Mouse (Mus musculus) gonadal fat pad, adult 2 months (tissue): ENCODE results near the gene Adnp. TPM values are rescaled to one million over a fixed set of nuclear protein-coding genes. Genes with fewer than 3 reads are reported as not detected.
"Not testable (repeated sequence)": the region's sequence is repeated elsewhere in the genome, so short reads cannot be mapped to it uniquely, and the experiment has no call there.

ENCODE experiments used
- DNase-seq: peaks from one replicate; pipeline ENCODE4 v3.0.0-alpha.2; 2012; ENCODE audit warnings: low read depth
- polyA plus RNA-seq: library from polyadenylated mRNA; depleted of rRNA; stranded (reverse); fragments of >200 nt; gene quantifications from 2 replicates; pipeline ENCODE4 v1.2.3, GENCODE M21; 2012

The Adnp gene
- polyA plus RNA-seq, 1 experiment: 15.4 TPM

DNA sequence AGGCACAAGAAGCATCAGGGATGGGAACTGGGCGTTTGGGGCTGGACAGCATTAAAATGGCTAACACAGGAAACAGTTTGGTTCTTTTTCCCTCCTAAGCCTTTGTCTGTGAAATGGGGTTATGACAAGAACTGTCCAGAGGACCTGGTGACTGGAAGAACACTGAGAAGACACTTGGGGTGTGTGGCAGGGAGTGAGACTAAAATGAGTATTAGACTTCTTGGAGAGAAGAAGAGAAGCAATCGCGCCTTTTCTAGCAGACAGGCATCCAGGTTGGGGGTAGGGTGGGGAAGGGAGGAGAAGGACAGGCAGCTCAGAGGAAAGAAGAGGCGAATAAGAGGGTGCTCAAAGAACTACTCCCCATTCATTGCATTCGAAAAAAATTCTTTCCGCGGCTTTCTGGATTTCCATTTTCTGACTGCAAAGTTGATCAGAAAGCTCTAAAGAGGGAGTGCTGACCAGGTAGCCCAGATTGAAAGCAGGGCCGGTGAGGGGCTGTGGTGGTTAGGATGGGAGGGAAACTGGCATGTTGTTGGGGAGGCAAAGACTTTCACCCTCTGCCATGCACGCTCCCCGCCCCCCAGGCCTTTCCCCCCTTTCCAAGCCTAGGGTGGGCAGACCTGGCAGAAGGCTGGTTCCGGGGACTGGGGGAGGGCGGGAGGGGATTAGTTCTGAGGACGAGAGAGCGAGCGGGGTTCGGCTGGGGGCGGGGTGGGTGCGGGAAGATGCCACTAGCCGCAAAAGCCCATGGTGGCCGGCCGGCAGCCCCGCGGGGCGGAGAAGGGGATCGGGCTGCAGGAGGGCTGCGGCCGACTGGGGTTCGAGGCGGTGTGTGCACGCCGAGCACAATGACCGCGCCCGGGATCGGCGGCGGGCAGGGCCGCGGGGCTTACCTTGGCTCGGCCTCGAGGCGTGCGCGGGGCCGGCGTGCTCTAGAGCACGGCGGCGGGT is 956 bp downstream of the Adnp start:
- no peak for DNase-seq

GRCm38 (mm10) chr2:168205265-168205664 is 1.6 kb downstream of the Adnp start:
- DNase-seq: peak; percentile 36

- no peak for DNase-seq
These were observed 2.4 kb downstream of the Adnp start for GRCm38 (mm10) chr2:168204476-168204999.

DNA sequence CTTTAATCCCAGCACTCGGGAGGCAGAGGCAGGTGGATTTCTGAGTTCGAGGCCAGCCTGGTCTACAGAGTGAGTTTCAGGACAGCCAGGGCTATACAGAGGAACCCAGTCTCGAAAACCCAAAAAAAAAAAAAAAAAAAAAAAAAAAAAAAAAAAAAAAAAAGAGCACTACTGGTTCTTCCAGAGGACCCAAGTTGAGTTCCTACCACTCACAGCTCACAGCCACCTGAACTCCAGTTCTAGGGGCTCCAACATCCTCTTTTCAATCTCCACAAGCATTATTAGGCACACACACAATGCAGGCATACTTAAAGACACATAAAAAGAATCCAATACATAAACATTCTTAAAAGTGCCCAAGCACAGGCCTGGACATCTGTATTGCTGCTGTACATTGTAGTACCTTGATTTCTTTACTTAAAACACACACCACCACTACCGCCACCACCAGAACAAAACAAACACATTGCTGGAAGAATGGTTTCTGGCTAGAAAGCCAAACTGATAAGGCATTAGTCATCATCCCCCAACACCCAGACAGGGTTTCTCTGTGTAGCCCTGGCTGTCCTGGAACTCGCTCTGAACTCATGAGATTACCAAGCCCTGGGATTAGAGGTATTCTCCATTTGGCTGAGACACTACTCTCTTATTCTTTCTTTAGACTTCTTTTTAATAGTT is 6.8 kb downstream of the Adnp start:
- DNase-seq: no peak

- DNase-seq: no peak
These were observed 7.4 kb downstream of the Adnp start for GRCm38 (mm10) chr2:168199476-168199875.

DNA sequence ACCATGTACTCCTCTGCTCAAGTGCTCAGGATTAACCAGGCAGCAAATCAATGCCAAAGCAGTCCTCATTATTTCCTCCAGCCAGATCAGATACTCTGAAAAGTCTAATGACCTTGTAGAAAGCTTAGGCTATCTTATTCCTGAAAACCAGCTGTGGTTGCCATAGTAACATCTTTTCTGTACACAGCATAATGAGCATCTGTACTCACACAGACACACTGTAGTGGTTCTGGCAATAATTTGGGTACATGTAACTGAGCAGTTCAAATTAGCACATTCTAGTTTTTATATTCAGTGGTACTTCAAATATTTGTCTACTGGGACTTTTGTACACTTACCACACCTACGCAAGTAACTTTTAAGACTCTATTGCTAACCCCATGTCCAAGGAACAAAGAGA is 8.5 kb downstream of the Adnp start:
- DNase-seq: no peak

GRCm38 (mm10) chr2:168195721-168196120 is 11.2 kb downstream of the Adnp start:
- no peak for DNase-seq

GRCm38 (mm10) chr2:168193685-168194084 is 13.2 kb downstream of the Adnp start:
- no peak for DNase-seq

DNA sequence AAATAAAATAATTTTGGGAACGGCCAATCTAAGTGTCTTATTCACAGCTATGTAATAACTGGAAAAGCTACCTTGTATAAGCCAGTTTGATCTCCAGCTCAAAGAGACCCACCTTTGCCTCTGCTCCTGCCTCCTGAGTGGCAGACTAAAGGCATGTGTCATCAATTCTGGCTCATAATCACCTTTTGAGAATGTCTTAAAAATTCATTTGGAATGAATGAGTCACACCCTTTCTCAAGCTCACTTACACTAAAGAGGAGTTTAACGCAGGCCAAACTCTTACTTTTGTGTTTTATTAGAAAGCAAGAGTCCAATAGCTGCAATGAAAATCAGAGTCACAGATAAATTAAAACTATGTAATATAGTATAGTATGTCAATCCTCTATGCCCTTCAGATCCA is 15.1 kb downstream of the Adnp start:
- no peak for DNase-seq

- no peak for DNase-seq
These were observed 31.0 kb downstream of the Adnp start for GRCm38 (mm10) chr2:168175946-168176345.

DNA sequence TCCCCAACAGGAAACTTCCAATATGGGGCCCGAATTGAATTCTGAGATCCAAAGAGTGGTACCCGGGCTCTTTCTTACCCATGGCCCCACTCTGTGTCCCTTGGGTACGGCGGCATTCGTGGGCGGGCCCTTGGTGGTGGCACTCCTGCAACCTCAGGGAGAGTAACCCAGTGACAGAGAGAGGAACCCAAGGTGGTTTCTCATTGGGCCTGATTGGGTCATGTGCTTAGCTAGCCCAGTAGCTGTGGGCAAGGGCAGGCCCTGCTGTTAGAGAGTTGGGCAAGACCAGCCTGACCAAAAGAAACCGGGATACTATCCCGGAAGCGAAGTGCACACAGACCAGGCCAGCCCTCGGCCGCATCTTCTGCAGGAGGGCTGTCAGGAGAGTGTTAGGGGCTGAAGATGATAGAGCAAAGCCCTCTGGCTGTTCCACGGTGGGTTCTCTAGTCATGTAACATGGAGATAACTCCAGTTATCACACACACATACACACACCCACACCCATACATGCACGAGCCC is 36.7 kb downstream of the Adnp start:
- DNase-seq: no peak

DNA sequence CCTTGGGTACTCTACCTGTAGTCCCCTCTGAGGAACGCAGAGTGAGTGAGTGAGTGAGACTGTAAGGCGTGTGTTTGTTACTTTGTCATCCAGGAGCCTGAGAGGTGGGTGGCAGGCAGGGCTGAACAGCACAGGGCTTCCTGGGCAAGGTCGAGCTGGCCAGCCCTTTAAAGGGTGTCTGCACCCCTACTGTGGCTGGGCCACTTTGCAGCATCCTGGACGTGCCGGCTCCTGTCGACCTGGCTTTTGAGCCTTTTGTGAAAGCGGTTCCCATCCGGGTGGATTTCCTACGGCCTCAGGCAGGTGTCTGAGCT is 37.2 kb downstream of the Adnp start:
- no peak for DNase-seq

DNA sequence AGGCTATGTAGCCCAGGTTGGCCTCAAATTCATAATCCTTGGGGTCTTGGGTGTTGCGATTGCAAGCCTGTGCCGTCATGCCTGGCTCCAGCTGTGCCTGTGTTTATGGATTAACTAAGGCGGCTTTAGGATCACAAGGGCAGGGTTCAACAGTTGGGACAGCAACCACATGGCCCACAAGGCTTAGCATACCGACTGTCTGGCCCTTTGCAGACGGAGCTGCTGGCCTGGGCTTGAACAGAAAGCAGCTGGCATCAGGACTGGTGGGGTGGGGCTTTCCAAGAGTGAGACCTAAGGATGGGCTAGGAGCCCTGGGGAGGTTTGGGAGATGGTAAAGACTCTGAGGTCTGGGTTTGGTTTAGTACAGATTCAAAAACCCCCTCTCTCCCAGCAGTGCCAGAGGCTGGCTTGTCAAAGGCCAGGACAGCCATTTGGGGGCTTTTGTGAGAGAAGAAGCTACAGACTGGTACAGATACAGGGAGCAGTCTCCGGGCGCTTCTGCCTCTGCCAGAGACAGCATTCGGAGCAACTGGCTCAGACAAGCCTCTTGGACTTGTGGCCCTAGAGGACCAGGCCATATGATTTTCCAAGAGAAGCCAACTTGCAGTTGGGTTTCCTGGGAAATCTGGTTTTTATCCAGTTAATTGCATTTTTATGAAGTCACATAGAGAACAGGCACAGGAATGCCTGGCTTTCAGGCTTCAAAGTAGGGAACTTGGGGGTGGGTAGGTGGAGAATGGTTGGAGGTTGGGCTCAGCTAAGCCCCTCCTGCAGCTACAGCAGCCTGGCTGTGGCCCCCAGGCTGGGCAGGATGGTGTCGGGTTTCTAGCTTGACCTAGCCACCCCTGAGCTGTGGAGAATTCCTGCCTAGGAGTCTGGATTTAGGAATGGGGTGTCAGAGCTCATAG is 37.8 kb downstream of the Adnp start:
- no peak for DNase-seq

- DNase-seq: no peak
These were observed 39.1 kb downstream of the Adnp start for GRCm38 (mm10) chr2:168167781-168168180.

- DNase-seq: no peak
These were observed 40.0 kb downstream of the Adnp start for GRCm38 (mm10) chr2:168166750-168167460.

GRCm38 (mm10) chr2:168161978-168162377 is 44.9 kb downstream of the Adnp start:
- DNase-seq: no peak

DNA sequence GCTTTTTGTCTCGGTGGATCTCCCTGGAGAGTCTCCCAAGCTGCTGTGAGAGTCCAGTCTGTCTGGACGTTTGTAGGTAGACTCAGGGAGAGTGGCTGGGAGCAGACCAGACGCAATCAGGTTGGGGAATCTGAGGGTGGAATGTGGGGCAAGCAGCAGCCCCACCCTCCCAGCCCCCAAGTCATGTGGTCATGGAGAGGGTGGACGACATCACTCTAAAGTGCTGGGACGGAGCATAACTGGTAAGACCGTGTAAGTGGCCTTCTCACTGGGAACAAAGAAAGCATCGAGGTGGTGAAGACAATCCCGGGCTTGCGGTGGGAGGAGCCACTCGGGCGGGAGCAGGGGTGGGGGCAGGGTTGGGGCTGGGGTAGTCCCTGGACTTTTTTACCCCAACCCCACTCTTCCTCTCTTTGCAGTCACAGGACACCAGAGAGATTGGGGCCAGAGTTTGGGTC is 45.4 kb downstream of the Adnp start:
- DNase-seq: no peak

DNA sequence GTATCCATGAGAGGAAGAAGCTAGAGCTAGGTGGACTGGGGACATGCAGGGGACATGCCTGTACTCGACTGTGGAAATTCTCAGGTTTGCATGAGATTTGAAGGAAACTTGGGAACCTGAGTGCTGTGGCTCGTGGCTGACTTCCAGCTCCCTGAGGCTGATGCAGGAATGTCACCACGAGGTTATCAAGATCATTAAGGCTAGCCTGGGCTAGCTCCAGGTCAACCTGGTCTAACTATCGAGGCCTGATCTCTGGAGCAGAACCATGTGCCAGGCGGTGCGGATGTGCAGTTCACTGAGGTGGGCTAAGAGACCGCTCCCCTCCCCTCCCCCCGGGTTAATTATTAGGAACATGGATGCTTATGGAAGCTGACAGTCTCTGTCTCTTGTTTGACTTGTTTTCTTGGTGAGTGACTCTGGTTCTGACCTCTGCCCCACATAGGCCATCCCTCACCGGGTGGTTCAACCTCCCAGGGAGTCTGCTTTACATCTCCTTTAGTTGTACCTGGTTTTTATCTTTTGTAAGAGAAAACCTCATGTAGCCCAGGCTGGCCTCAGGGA is 46.5 kb downstream of the Adnp start:
- no peak for DNase-seq

DNA sequence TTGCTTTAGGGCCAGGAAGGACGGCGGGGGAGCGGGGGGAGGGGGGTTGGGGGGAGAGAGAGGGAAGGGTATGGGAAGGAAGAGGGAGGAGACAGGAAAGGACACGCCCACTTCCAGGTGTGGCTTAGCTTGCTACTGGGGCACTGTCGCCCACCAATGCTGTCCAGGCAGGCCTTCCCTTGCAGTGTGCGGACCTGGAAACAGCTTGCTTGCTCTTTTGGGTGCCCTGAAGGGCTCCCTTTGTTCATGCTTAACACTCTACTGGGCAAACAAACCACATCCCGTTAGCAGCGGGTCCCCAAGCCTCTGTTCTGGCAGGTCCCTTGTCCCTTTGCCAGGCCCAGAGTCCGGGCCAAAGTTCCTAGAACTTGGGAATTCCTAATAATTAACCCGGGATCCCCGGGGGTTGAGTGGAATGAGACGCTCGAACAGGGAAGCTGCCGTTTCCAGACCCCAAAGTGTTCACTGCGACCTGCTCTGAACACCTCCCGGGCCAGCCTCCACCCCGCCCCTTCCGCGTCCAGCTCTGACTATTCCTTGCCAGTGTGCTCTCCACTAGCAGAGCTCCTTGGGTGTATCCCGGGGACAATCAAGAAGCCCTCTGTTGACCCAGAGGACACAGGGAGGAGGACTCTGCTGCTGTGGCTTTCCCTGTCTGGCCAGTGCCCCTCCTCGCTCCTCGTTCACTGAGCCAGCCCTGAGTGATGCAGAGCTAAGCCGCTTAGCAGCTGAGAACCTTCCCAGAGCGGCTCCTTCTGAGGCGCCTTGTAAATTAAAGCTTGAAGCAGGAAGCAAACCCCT is 47.8 kb downstream of the Adnp start:
- DNase-seq: no peak

DNA sequence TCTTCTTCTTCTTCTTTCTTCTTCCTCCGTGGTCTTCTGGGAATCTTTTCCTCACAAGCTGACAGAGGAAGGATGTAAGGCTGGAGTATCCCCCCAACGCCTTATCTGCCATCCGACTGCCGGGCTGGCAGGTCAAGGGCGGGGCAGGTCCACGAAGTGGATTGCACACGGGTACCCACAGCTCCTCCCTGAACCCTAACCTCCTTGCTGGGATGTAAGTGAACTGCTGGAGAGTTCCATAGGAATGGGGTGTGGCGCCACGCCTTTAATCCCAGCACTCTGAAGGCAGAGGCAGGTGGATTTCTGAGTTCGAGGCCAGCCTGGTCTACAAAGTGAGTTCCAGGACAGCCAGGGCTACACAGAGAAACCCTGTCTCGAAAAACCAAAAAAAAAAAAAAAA is 48.9 kb downstream of the Adnp start:
- DNase-seq: not testable (repeated sequence)
